Mouse (Mus musculus) heart, embryonic 15.5 days (tissue): ENCODE results near the gene Dennd2a. TPM values are rescaled to one million over a fixed set of nuclear protein-coding genes. Genes with fewer than 3 reads are reported as not detected.

Experiments
- ATAC-seq: fragments of 200-750 bp; cut with Nextera tagmentation; replicated peaks from 2 replicates; pipeline ENCODE4 v1.8.0; 2017; ENCODE audit warnings: low read depth, moderate TSS enrichment; ENCODE audit not compliant: insufficient number of reproducible peaks, insufficient read depth, low FRiP score
- H3K27ac ChIP-seq: fragments of 300-500 bp; sonication (generic); 2 replicates; pipeline ENCODE4 v1.5.1; 2015; ENCODE audit warnings: mild to moderate bottlenecking, inconsistent platforms
- H3K27me3 ChIP-seq: fragments of 300-500 bp; sonication (generic); 2 replicates; pipeline ENCODE4 v1.6.1; 2015; ENCODE audit warnings: inconsistent platforms
- H3K36me3 ChIP-seq: fragments of 300-500 bp; sonication (generic); 2 replicates; pipeline ENCODE4 v1.6.1; 2015; ENCODE audit warnings: mild to moderate bottlenecking, inconsistent platforms
- H3K4me1 ChIP-seq: fragments of 300-500 bp; sonication (generic); replicated peaks from 2 replicates; pipeline ENCODE4 v1.6.1; 2015; ENCODE audit warnings: inconsistent platforms
- H3K4me2 ChIP-seq: fragments of 300-500 bp; sonication (generic); 2 replicates; pipeline ENCODE4 v1.6.1; 2015; ENCODE audit warnings: inconsistent platforms, mild to moderate bottlenecking, moderate library complexity
- H3K4me3 ChIP-seq: fragments of 300-500 bp; sonication (generic); 2 replicates; pipeline ENCODE4 v1.5.1; 2015; ENCODE audit warnings: mild to moderate bottlenecking, inconsistent platforms
- H3K9ac ChIP-seq: fragments of 300-500 bp; sonication (generic); 2 replicates; pipeline ENCODE4 v1.6.1; 2015; ENCODE audit warnings: mild to moderate bottlenecking, inconsistent platforms
- H3K9me3 ChIP-seq: fragments of 300-500 bp; sonication (generic); replicated peaks from 2 replicates; pipeline ENCODE4 v1.6.1; 2016; ENCODE audit warnings: inconsistent platforms
- WGBS: fragments of 180-500 bp; shearing (Covaris S2); methylation state at CpG from one replicate; pipeline ENCODE4 v1.1.7; 2015; ENCODE audit warnings: mixed read lengths; 5-methylcytosine and 5-hydroxymethylcytosine counted together
- polyA plus RNA-seq: library from polyadenylated mRNA; unstranded; fragments of >200 nt; fragmentation: Nextera tagmentation; extraction: Ambion mirVana; gene quantifications from 2 replicates; pipeline ENCODE4 v1.2.1, GENCODE M21; 2015

Dennd2a gene
- polyA plus RNA-seq, 1 experiment from 2014 or later, result 11.9 TPM

DNA sequence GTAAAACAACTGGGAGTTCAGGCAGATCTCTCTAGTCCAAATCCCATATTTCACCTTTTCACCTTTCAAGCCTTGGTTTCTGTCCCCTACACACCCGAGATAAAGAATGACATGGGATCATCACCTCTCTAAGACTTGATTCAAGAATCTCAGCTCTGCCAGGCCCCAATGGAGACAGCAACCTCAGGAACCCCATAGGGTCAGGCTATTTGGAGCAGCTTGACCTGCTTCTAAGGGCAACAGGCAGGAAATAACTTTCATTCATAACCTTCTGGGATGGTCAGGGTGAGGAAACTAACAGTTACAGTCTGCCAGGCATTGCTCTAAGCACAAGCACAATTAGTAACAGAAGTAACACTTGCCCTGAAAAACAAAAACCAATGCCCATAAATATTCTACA is 21.0 kb downstream of the Dennd2a start:
- no peak for ATAC-seq
- Histone ChIP-seq H3K9me3 (no peaks in the 10 kb centered on the region), H3K36me3 (no peaks in the 10 kb centered on the region), H3K4me3 (no peak overlapping the region), H3K27me3 (no peaks in the 10 kb centered on the region), H3K4me1 (peaks cover 28% of the 10 kb centered on the region), H3K9ac (no peak overlapping the region), H3K27ac (no peak overlapping the region), H3K4me2 (no peak overlapping the region)
- 27% methylated on average over 1 of the region's 1 CpGs for whole genome bisulfite sequencing

DNA sequence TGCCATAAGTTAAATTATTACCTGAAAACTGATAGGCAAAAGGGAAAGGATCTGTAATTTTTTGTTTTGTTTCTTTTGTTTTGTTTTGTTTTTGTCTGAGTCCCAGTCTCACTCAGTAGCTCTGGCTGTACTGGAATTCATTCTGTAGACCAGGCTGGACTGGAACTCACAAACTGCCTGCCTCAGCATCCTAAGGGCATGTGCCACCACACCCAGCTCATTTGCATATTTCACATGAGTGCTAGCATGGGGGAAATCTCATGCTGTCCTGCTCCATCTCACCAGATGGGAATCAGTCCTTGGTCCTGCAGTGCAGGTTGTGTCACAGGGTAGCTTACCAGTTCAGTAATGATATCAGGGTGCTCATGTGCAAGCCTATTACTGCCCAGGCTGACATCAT is 22.7 kb downstream of the Dennd2a start:
- Histone ChIP-seq H3K4me2 (no peak overlapping the region), H3K36me3 (no peaks in the 10 kb centered on the region), H3K9ac (no peak overlapping the region), H3K4me1 (peaks cover 19% of the 10 kb centered on the region), H3K4me3 (no peak overlapping the region), H3K9me3 (no peaks in the 10 kb centered on the region), H3K27me3 (no peaks in the 10 kb centered on the region), H3K27ac (no peak overlapping the region)
- no peak for ATAC-seq

DNA sequence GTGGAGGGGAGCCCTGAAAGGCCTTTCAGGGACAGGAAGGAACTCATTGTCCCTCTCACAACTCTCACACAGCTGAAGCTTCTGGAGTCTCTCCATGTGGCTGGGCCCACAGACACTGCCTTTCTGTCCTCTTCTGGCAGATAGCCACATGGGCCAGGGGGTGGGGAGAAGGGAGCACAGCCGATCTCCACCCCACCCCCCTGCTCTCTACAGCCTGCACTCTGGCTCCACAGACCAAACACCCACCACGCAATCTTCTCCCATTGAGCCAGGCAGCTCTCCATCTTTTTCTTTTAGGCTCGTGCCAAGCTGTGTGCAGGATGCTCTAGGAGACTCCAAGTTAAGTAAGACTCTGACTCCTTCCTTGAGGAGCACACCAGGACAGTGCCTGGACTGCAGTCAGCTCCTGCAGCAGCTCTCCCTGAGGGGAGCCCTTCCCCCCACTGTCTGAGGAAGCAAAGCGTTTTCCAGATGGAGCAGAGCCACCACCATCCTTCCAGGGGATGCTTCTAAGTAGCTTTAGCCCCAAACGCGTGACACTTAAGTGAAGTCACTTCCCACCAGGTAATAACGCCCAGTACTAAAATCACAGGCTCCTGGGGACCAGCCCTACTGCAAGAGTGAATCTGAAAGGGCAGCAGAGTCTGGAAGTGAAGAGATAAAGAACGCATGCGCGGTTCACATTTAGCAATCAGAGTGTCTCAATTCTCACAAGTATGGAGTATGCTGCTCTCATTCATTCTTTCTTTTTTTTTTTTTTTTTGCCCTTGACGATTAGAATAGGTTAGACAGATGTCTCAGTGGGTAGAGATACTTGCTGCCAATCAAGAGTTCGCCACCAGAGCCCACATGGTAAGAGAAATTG is 28.8 kb downstream of the Dennd2a start:
- Histone ChIP-seq H3K36me3 (no peaks in the 10 kb centered on the region), H3K27ac (peak overlapping the region; percentile 65), H3K4me1 (peaks cover 25% of the 10 kb centered on the region), H3K27me3 (no peaks in the 10 kb centered on the region), H3K4me2 (peak overlapping the region; percentile 38), H3K4me3 (no peak overlapping the region), H3K9ac (no peak overlapping the region), H3K9me3 (no peaks in the 10 kb centered on the region)
- peak; percentile 76 for ATAC-seq
- WGBS, result 25% methylated on average over 12 of the region's 12 CpGs

DNA sequence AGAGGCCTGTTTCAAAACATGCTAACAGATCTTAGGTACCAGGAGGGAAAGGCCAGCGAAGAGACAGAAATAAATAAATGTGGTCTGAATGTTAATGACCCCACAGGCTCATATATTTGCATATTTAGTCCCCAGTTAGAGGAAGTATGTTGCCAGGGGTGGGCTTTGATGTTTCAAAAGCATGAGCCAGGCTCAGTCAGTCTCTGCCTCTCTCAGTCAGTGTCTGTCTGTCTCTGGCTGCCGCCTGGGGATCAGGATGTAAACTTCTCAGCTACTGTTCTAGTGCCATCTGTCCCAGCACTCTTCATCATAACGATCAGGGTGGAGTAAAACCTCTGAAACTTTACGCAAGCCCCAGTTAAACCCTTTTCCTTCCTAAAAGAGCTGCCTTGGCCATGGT is 29.9 kb downstream of the Dennd2a start:
- no peak overlapping the region for H3K4me3 ChIP-seq
- peaks cover 25% of the 10 kb centered on the region for H3K4me1 ChIP-seq
- H3K27me3 ChIP-seq, result no peaks in the 10 kb centered on the region
- H3K9ac ChIP-seq, result no peak overlapping the region
- ATAC-seq, result no peak
- H3K4me2 ChIP-seq, result no peak overlapping the region
- H3K27ac ChIP-seq, result 0 out of 2 replicates have a peak overlapping the region, but pooled peaks have one; percentile 9
- H3K36me3 ChIP-seq, result peaks cover 7% of the 10 kb centered on the region; the same call in 1 of the 2 replicates
- 72% methylated on average over 4 of the region's 4 CpGs for WGBS
- H3K9me3 ChIP-seq, result no peaks in the 10 kb centered on the region

DNA sequence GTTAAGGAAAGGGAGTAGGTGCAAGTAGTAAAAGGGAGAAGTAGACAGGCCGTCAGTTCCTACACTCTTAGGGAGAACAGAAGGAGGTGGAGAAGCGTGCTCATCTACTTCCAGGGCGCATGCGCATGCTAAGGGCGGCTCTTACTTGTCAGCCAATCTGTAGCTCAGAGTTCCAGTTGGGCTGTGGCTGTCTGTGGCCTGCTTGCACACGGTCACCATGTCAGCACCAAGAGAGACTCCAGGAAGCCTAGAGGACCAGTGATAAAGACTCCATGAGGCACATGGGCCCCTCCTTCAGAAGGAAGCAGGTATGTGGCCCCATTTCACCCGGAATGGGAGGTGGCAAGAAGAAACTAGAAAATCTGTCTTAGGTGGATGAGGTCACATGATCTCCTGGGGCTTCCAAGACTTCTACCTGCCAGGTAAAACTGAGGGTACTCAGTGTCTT is 30.3 kb downstream of the Dennd2a start:
- ATAC-seq, result no peak
- Histone ChIP-seq H3K27ac (peak overlapping the region; percentile 9; the same call in 1 of the 2 replicates), H3K9ac (no peak overlapping the region), H3K4me2 (no peak overlapping the region), H3K36me3 (peaks cover 11% of the 10 kb centered on the region; the same call in 1 of the 2 replicates), H3K9me3 (no peaks in the 10 kb centered on the region), H3K4me1 (peaks cover 25% of the 10 kb centered on the region), H3K27me3 (no peaks in the 10 kb centered on the region), H3K4me3 (no peak overlapping the region)
- 68% methylated on average over 7 of the region's 7 CpGs for WGBS

DNA sequence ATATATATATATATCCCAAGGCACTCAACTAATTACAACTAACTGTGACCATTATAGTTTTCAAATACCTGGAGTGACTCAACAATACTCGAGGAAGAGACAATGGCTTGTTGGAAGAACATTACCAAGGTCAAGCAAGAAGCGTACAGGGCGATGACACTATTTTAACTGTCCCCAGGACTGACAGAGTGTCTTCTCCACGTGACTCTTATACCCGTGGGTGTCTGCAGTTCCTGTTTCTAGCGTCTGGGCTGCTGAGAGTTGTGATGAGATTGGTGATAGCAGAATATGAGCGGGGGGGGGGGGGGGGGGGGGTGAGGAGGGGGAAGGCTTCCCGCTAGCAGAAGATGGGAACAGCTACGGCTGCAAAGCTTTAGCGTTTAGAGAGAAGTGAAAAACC is 30.9 kb downstream of the Dennd2a start:
- Histone ChIP-seq H3K4me2 (no peak overlapping the region), H3K36me3 (peaks cover 16% of the 10 kb centered on the region; the same call in 1 of the 2 replicates), H3K9ac (no peak overlapping the region), H3K9me3 (no peaks in the 10 kb centered on the region), H3K27me3 (no peaks in the 10 kb centered on the region), H3K4me1 (peaks cover 25% of the 10 kb centered on the region), H3K4me3 (no peak overlapping the region), H3K27ac (no peak overlapping the region)
- WGBS, result 46% methylated on average over 10 of the region's 10 CpGs
- ATAC-seq, result no peak

DNA sequence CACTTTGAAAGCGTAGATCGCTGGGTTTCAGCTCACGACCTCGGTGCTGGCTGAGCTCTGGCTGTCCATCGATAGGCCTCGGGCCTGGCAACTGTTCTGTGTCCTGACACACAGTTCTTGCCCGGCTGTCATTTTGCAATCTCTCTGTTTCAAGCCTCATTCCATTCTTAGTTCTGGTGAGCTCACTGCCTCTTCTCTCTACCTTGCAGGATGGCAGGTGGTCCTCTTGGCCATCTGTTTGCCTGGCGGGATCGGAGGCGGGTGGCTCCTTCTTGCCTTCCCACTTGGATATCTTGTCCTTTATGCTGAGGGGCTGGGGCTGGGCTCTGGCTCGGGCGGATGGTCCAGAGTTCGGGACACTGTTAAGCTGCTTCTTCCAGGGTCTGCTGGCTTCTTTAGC is 34.5 kb downstream of the Dennd2a start:
- ATAC-seq, result no peak
- Histone ChIP-seq H3K27me3 (no peaks in the 10 kb centered on the region), H3K9ac (no peak overlapping the region), H3K4me1 (peaks cover 10% of the 10 kb centered on the region), H3K4me2 (no peak overlapping the region), H3K9me3 (no peaks in the 10 kb centered on the region), H3K36me3 (peaks cover 40% of the 10 kb centered on the region), H3K4me3 (no peak overlapping the region), H3K27ac (no peak overlapping the region)
- 87% methylated on average over 13 of the region's 13 CpGs for WGBS

DNA sequence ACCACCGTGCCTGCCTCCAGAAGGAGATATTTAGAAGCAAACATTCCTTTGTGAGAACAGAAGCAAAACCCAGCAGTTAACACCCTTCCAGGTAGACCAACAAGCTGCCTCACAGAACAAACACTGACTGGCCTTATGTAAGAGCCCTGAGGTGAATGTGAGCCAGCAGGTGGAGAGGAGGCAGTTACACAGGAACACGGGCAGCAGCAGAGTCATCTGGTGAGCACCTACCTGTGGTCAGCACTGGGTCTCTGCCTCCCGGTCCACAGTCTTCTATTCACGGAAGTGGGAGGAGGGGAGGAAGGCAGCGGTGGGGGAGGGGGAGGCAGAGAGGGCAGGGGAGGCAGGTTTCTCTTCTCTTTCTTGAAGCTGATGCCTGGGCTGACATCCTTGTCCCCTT is 35.2 kb downstream of the Dennd2a start:
- peaks cover 40% of the 10 kb centered on the region for H3K36me3 ChIP-seq
- H3K4me3 ChIP-seq, result no peak overlapping the region

DNA sequence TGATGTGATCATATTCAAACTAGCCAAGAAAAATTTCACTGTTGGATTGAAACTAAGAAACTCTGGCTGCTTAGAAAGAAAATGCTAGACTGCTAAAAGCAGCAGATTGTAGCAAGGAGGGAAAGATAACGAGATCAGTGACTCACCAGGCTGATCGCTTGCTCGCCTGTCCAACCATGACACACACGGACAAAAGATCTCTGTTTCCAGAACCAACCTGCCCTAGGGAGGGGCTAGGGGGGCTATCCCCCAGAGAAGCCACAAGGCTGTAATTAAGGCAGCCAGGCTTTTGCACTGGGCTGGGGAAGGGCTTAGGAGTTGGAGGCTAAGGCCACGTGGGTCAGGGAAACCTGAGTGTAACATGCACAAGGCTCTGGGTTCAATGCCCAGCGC is 41.9 kb downstream of the Dennd2a start:
- Histone ChIP-seq H3K36me3 (peaks cover 17% of the 10 kb centered on the region), H3K4me3 (no peak overlapping the region), H3K9ac (0 out of 2 replicates have a peak overlapping the region, but pooled peaks have one; percentile 36), H3K4me2 (peak overlapping the region; percentile 51), H3K27ac (peak overlapping the region; percentile 87), H3K27me3 (no peaks in the 10 kb centered on the region), H3K9me3 (no peaks in the 10 kb centered on the region), H3K4me1 (peaks cover 15% of the 10 kb centered on the region)
- 31% methylated on average over 6 of the region's 6 CpGs for WGBS
- ATAC-seq, result peak; percentile 64

More for the DNA sequence above, 35.2 kb downstream of the Dennd2a start:
- no peak for ATAC-seq
- Histone ChIP-seq H3K4me1 (peaks cover 5% of the 10 kb centered on the region), H3K4me2 (no peak overlapping the region), H3K27me3 (no peaks in the 10 kb centered on the region), H3K27ac (no peak overlapping the region), H3K9me3 (no peaks in the 10 kb centered on the region), H3K9ac (no peak overlapping the region)
- 56% methylated on average over 5 of the region's 5 CpGs for WGBS

DNA sequence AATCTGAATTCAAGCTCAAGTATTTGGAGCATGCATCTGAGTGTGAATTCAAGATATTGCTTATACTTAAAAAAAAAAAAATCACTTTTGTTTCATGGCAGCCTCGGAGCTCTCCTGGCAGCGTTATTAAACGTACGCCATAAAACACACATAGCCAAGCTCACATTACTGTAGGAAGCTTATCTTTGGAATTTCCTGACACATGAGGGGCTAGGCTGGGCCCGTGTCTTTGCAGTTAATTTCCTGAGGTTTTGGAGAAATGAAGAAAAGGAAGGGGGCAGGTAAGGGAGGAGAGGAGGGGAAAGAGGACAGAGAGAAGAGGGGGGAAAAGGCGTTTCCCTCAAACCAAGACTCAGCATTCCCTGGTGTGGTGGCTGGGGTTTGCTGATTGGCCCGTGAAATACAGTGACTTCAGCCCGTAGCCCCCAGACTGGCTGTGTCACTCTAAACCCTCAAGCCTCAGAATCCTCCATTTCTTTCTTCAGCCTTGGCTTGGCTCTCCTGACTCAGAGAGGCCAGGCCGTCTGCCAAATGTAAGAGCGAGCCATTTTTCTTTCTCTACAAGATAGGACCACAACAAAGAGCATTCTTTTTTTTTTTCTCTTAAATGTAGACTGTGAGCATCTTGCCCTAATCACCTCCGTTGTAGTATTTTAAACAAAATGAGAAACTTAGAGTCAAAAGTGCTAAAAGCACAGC is 42.5 kb downstream of the Dennd2a start:
- WGBS, result 30% methylated on average over 11 of the region's 11 CpGs
- Histone ChIP-seq H3K9me3 (no peaks in the 10 kb centered on the region), H3K4me2 (peak overlapping the region; percentile 51), H3K4me3 (peak overlapping the region; percentile 9; the same call in 1 of the 2 replicates), H3K36me3 (peaks cover 11% of the 10 kb centered on the region), H3K4me1 (peaks cover 15% of the 10 kb centered on the region), H3K27me3 (no peaks in the 10 kb centered on the region), H3K27ac (peak overlapping the region; percentile 87), H3K9ac (no peak overlapping the region)
- peak; percentile 82 for ATAC-seq

DNA sequence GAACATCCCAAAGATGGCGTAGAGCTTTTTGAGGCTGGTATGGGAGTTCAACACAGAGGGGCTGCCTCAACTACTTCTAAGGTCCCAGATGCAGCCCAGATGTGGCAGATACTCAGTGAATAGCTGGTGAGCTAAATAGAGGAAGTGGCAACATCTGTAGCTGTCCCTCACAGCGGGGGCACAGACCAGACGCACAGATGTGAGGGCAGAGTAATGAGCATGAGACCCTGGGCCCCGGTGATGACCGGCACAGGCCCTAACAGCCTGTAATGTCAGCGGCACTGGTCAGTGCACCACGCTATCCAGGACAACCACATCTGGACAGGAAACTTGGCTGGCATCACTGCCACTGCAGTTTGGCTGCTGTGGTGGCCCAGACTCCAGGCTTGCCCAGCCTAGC is 54.2 kb downstream of the Dennd2a start:
- Histone ChIP-seq H3K36me3 (peaks cover 12% of the 10 kb centered on the region), H3K27me3 (no peaks in the 10 kb centered on the region), H3K4me1 (no peaks in the 10 kb centered on the region), H3K4me2 (no peak overlapping the region), H3K9ac (no peak overlapping the region), H3K9me3 (no peaks in the 10 kb centered on the region), H3K4me3 (no peak overlapping the region), H3K27ac (no peak overlapping the region)
- WGBS, result 88% methylated on average over 7 of the region's 7 CpGs
- ATAC-seq, result no peak
